Mouse (Mus musculus) adrenal gland, postnatal 4 days (tissue): Measurements from ENCODE around the gene Tnfsf13. TPM values are rescaled to one million over a fixed set of nuclear protein-coding genes. Genes with fewer than 3 reads are reported as not detected.
"Not testable (repeated sequence)": the region's sequence is repeated elsewhere in the genome, so short reads cannot be mapped to it uniquely, and the experiment has no call there.

Experiments used
- DNase-seq, 2 experiments: peaks; one replicate each; pipeline ENCODE4 v3.0.0; 2021 to 2022; ENCODE audit warnings: low spot score in 2 of 2, mixed read lengths in 2 of 2
- long read RNA-seq, 2 experiments: library from polyadenylated mRNA; stranded (forward); transcript quantifications; one replicate each; pipeline ENCODE4 v2.0.0; 2021
- total RNA-seq, 2 experiments: library from RNA; stranded (reverse); gene quantifications; 2 replicates each; pipeline ENCODE4 v1.2.3; 2021

Tnfsf13 gene
- total RNA-seq, result 1 to 10 TPM; 4.2 to 5.2 TPM
- long read RNA-seq, experiment 1, result 0 reads
- long read RNA-seq, experiment 2, partial matches to known transcripts, result 0 of 1 reads
- long read RNA-seq, experiment 2, other reads (novel, unspliced or antisense), result 1 of 1 reads

DNA sequence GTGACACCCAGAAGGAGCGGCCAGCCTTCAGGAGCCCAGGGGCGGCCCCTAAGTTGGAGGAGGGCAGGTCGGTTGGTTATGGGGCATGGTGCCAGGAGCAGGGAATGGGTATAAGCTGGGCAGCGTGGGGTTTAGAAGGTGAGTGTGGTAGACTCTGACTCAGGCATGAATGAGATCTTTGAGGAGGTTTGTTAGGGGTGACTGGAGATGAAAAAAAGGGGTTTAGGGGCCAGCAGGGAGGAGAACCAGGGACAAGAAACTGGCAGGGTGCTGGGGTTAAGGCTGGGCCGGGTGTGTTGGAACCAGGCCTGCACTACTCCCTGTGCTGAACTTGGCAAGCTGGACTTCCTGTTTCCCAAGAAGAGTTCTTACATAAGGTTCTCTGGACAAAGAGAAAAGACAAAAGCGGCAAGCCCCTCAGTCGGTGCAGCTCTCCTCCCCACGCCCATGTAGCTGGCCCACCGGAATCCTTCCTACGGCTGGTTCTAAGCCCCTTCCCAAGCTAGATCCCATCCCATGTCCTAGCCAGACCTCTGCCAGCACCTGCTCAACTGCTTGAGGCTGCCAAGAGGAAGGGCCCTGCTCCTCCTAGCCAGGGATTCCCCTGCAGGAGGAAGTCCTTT is at the start of gene Tnfsf13:
Tnfsf13 (minus strand) TSS at position 259 of the 623 bp plus-strand sequence.
- DNase-seq, result no peak

DNA sequence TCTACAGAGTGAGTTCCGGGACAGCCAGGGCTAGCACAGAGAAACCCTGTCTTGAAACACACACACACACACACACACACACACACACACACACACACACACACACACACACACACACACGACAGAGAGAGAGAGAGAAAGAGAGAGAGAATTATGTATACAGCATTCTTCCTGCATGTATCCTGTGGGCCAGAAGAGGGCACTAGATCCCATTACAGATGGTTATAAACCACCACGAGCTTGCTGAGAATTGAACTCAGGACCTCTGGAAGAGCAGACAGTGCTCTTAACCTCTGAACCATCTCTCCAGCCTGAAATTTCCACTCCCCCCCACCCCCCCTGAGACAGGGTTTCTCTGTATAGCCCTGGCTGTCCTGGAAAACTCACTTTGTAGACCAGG is 45.8 kb upstream of the Tnfsf13 start:
- not testable (repeated sequence) for DNase-seq

DNA sequence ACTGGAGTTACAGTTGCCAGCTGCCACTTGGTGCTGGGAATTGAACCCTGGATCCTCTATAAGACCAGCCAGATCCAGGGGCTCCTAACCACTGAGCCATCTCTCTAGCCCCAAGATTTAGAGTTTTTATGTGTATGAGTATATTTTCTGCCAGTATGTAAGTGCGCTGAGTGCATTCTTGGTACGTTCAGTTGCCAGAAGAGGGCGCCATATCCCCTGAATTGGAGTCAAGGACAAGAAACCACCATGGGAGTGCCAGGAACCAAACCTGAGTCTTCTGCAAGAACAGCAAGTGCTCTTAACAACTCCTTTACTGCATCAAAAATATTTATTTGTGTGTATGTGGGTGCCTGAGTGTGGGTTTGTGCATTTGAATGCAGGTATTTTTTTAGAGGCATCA is 43.5 kb upstream of the Tnfsf13 start:
- DNase-seq, result peak in 1 of 2 experiments; percentile 36

DNA sequence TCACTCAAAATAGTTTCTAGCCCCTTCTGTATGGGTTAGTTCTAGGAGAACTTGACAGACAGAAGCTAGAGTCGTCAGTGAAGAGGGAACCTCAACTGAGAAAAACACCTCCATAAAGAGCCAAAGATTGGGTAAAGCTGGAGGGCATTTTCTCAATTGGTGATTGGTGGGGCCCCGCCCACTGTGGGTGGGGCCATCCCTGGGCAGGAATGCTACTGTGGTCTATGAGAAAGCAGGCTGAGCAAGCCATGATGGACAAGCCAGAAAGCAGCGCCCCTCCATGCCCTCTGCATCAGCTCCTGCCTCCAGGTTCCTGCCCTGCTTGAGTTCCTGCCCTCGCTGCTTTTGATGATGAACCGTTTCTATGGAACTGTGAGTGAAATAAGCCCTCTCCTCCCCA is 40.4 kb upstream of the Tnfsf13 start:
- no peak for DNase-seq

DNA sequence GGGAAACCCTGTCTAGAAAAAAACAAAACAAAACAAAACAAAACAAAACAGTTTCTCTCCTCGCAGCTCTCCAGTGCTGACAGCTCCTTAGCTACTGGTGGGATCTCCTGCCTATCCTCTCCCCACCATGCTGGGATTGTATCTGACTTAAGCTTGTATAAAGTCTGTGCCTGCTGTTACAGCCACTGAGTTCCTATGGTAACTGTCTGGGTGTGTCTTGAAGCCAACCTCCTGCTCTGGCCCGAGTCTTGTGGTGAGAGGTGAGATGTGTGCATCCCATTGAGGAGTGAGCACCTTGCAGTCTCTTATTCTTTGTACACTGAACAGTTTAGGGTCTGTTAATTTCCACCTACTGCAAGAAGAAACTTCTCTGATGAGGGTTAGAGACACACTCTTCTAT is 37.5 kb upstream of the Tnfsf13 start:
- no peak for DNase-seq

DNA sequence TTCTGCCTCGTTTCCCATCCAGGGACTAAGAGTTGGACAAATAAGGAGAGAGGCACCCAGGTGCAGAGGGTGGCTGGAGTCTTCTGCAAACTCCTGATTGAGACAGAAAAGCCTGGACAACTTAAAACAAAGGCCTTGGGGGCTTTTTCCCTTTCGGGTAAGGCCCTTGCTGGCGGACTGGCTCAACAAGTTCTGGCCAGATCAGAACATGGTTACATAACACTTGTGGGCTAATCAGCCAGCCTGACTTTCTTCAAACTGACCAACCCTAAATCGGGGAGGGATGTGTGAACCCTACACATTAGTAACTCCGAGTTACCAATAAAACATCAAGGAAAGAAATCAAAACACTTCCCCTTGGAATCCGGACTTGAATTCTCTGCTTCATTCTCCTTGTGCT is 35.3 kb upstream of the Tnfsf13 start:
- no peak for DNase-seq

DNA sequence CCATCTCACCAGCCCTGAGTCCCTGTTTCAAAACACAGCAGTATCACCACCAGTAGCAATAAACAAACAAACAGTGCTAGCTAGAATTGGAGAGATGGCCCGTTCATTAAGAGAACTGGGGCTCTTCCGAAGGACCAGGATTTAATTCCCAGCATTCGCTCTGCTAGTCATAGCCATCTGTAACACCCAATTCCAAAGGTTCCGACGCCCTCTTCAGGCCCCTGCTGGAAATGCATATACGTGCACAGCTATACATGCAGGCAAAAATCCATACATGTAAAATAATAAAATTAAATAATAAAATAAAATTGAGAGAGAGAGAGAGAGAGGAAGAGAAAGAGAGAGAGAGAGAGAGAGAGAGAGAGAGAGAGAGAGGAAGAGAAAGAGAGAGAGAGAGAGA is 33.8 kb upstream of the Tnfsf13 start:
- DNase-seq, result no peak

DNA sequence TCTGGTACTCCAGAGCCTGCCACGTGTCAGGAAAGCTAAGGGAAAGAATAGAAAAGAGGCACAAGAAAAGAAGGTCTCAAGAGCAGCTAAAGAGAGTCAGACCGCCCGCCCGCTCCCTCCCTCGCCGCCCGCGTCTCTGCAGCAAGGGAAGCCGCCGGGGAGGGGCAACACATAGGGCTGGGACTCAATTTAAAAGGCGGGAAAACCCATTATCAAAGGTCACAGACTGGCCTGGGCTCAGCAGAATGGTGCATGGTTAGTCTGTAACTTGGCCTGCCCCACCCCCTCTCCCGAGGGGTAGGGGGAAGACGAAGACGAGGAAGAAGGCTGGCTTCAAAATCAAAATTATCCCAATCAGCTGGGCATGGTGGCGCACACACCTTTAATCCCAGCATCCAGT is 33.1 kb upstream of the Tnfsf13 start:
- no peak for DNase-seq

DNA sequence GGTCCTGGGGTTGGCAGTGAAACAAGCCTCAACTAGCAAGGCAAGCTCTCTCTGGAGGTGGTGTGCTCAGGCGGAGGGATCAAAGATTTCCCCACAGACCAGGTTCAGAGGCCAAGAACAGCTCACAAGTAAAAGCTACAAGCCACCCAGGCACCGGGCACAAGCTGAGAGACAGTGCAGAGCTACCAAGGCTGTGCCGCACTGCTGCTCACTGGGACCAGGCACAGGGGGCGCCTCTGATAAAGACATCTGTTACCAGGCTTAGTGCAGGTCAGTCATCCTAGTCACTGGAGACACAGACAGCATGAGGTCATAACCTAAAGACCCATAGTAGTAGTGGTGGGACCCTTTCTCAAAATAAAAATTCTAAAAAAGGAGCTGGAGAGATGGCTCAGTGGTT is 31.4 kb upstream of the Tnfsf13 start:
- no peak for DNase-seq

DNA sequence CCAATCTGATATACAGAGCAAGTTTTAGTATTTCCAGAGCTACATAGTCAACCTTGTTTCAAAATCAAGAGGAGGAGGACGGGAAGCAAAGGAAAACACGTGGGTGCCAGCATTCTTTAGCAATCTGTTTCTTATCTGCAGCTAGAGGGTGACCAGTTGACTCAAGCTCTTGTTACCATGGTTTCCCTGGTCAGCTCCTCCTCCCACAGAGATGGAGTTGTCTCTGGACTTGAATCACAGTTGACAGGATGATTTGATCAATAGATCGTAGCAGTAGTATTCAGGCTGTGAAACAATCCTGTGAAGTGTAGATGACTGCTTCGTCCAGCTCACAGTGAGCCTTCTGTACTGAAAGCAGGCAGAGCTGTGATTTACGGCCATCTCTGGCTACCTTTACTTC is 30.3 kb upstream of the Tnfsf13 start:
- no peak for DNase-seq

DNA sequence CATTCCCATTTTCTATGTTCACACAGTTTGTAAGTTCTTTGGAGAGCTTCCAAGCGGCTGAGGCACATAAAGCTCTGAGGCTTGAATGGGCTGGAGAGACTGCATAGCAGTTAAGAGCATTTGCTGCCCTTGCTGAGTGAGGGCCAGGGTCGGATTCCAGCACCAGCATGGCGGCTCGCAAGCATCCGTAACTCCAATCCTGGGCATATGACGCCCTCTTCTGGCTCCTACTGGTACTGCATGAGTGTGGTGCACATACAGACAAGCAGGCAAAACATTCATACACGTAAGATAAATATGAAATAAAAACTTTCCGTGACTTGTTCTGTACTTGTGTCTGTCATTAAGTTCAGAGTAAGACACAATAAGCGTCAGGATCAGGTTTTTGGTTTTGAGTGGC is 29.9 kb upstream of the Tnfsf13 start:
- DNase-seq, result no peak

DNA sequence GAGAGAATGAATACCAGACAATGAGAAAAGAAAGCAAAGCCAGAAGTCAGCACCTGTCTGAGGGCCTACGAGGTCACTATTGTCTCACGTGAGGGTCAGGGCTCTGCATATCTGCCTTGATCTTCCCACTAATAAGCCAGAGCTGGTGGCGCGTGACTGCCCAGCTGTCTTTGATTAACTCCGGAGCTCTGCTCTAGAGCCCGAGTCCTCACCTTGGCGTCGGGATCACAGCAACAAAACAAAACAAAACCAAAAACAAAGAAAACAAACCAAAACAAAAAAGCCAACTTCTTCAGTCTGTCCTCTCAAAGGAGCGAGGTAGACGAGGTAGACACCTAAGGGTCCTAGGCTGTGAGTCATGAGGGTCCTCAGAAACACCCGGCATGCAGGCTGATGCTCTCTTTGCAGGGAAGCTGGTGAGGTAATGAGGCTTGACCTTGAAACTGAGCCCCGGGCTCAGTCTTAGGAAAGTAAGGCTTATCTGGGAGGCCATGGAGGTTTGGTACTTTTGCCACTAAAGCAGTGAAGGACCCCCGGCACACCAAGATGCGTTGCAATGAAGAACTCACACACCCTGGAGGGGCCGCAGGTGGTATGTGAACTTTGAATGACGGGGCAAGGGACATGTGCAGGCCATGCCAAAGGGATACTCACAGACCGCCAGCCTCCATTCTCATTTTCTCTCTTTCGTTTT is 29.2 kb upstream of the Tnfsf13 start:
- DNase-seq, result no peak

DNA sequence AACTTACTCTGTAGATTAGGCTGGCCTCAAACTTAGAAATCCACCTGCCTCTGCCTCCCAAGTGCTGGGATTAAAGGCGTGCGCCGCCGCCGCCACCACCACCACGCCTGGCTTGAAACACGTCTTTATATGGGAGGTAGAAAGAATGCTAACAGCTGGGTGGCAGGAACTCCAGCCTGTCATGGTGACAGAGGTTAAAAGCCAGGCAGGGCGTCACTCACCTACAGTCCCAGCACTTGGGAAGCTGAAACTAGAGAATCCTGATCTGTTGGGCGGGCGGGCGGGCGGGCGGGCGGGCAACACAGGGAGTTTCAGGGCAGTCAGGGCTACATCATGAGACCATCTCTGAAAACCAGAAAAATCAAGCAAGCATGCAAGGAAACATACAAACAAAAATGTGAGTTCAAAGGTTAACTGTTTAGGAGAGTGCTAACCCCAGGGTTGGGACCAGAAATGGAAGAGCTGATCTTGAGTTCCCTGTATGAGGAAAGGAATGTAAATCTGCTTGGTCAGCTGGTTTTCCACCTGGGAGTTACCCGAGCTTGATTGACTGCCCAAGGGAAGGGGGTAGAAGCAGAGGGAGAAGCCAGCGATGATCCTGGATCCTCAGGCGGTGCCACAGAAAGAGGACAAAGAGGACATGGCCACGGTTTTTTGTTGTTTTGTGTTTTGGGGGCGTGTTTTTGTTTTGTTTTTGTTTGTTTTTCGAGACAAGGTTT is 27.5 kb upstream of the Tnfsf13 start:
- no peak for DNase-seq

DNA sequence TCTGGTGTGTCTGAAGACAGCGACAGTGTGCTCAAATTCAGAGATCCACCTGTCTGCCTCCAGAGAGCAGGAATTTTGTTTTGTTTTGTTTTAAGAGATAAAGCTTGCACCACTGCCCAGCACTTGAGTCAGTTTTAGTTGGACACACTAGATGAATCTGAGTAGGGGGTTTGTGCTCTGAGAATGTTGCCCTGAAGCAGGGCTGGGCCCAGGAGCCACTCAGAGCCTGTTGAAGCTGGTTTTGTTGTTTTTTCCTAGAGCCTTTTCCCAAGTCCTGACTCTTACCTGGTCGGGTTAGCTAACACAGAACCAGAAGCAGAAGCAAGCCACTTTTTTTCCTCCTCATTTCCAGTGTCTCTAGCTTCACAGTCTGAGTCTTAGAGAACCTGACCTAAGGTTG is 25.5 kb upstream of the Tnfsf13 start:
- no peak for DNase-seq

DNA sequence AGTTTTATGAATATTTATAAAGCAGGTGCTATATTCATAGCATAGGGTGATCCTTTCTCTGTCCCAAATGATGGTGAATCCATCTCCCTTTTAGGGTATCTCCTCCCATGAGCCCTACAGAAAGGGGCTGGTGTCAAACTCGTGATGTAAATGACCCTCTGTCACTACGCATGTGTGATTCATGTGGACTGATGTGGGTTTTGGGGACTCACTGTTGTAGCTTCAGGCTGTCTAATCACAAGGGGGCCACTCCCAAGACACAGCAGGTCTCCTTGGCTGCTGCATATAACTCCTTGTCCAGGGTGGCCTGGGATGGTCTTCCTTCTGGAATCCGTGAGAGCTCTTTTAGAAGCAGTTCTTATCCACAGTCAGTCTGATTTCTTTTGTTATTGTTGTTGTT is 24.9 kb upstream of the Tnfsf13 start:
- no peak for DNase-seq

DNA sequence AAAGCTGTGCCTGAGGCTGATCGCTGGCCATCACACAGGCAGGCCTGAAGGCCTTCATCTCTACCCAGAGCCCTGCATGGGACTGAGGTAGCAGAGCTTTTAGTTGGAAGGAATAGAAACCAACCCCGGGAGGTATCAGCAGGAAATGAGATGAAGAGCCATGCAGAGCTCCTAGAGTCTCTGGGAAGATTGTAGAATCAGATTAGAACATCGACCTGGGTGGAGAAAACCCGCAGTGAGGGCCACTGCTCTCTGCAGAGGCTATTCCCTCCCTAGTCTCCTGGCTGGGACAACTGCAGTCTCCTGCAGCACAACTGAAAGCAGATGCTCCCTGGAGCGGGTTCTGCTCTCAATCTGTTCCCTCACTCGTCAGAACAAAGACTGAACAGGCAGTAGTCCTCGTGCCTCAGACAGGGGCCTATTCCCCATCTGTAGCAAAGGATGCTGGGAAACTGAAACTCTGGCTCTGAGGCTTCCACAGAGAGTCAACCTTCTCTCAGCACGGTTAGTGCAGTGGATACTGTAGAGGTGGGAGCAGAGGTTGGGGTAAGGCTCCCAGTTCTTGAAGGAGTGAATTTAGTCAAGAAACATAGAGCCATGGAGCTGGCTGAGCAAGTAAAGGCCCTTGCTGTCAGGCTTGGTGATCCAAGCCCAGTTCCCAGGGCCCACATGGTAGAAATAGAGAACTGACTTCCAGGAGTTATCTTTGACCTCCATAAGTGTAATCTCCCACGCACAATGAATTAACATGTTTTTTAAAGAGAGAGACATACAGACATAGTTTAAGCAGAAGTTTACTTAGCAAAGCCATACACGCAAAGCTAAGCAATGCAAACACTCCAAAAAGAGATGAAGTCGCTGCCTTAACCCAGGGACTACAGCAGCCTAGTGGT is 24.2 kb upstream of the Tnfsf13 start:
- no peak for DNase-seq

DNA sequence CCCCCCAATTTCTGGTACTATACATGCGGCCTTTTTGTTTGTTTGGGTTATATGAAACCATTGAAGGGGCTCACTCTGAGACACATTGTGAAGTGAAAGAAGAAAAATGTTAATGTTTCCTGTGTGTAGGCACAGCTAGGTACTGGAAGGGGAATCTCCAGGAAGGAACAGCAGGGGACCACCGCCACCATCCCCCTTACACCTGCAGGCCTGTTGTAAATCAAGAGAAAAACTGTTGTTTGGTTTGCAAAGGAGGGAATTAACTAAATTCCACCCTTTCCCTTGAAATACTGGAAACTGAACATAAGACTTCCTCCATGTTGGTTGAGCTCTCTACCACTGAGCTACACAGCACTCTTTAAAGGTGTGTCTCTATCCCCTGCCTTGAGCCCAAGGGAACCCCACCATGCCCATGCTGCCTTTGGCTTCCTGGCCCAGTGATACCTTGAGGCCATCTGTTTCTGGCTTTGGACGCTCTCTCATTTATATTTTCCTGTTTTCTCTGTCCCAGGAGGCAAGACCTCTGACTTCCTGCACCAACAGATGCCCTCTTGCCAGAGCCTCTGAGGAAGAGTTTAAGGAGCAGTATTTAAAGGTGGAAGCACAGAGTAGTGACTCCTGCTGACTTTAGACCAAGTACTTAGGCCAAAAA is 23.2 kb upstream of the Tnfsf13 start:
- DNase-seq, result no peak

DNA sequence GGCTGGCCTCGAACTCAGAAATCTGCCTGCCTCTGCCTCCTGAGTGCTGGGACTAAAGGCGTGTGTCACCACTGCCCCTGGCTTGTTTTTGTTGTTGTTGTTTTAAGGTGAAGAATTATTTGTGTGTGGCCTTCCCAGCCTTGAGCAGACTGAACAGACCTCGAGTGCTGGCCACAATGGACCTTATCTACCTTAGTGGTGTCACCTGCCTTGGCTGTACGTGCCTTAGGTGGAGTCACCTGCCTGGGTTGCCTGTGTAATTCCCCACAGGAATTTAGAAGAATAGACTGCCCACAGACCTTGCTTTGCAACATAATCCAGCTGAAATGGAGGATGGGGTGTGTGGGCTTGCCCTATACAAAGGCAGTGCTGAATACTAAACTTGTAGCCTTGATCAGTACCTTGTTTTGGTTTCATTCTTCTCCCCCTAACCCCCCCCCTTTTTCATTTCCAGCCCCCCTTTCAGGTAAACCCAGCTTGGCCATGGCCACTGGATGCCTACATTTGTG is 22.3 kb upstream of the Tnfsf13 start:
- no peak for DNase-seq

DNA sequence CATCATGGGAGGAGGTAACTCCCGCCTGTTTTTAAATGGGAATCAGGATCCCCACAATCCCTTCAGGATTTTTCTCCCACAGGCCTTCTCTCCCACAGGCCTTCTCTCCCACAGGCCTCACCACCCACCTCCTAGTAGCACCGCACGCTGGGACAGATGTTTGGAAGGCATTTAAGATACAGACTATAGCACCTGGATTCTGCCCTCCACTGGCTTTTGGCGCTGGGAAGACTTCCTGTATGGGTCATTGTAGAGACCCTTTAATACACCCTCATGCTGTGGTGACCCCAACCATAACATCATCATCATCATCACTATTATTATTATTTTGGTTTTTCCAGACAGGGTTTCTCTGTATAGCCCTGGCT is 21.9 kb upstream of the Tnfsf13 start:
- no peak for DNase-seq

DNA sequence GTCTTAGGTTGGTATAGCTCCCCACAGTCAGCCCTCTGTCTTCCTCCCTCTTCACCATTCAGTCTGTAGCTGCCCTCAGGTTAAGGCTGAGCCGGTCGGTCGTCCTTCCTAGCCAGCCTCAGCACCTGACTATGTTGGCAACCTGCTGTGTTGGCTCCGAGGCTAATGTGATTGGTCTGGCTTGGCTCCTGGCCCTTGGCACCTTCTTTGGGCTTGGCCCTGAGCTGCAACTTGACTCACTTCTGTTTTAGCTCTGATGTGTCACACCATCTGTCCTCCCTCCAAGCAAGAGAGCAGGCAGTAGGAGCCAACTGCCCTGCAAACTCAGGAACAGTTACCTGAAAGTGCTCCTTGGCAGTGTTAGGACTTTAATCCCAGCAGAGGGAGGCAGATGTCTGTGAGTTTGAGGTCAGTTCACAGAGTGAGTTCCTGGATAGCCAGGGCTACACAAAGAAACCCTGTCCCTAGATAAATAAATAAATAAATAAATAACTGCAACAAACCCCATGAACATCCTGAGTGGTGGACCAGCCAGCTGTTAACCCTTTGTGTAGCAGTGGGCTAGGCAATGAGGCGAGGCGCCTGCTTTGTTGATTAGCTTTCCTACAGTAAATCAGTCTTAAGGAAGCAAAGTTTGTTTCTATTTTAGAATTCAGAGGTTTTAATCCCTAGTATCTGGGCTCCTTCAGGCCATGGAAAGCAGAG is 21.3 kb upstream of the Tnfsf13 start:
- peak in 1 of 2 experiments; percentile 47 for DNase-seq
